Mouse (Mus musculus) cortical plate, adult 2 months (tissue): ENCODE data around the gene Itprid2.

Source experiments
- CTCF ChIP-seq: fragments of 200-500 bp; IDR thresholded peaks from 2 replicates; pipeline ENCODE4 v1.5.1; 2011; ENCODE audit warnings: mild to moderate bottlenecking, control low read depth, low read length; ENCODE audit not compliant: insufficient read depth; ENCODE audit errors: extremely low read depth
- POLR2A ChIP-seq: fragments of 200-500 bp; IDR thresholded peaks from 2 replicates; pipeline ENCODE4 v1.6.1; 2011; ENCODE audit warnings: mild to moderate bottlenecking, low read length, control low read depth; ENCODE audit not compliant: insufficient read depth; ENCODE audit errors: extremely low read depth

DNA sequence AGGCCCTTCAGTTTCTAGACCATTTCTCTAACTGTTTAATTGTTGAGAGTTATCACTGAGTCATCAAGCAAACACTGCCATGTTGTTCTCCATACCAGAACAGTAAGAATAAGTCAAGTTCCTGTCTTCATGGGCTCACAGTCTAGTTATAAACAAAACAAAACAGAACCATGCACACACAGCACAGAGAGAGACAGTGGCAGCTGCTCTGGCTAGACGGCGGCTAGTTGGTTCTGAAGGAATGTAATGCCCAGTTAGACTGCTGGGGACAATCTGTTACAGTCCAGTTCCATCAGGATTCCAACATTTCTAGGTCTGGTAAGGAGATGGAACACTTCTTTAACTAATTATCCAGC is 18.6 kb downstream of the Itprid2 start:
- TF ChIP-seq POLR2A: no peak
- no peak for TF ChIP-seq CTCF
